Mouse (Mus musculus) urinary bladder, postnatal 0 days (tissue): ENCODE data around the gene Zfp329. TPM values are rescaled to one million over a fixed set of nuclear protein-coding genes. Genes with fewer than 3 reads are reported as not detected.

Source experiments
- polyA plus RNA-seq: library from polyadenylated mRNA; unstranded; fragments of >200 nt; fragmentation: Nextera tagmentation; extraction: Ambion mirVana; gene quantifications from 2 replicates; pipeline ENCODE4 v1.2.1, GENCODE M21; 2015

The Zfp329 gene
- polyA plus RNA-seq = 5.2 and 5.8 TPM in 2 replicates

GRCm38 (mm10) chr7:12818521-12819295, at the start of gene Zfp329:
TSS of gene Zfp329 (minus strand) at chr7:12818858.

GRCm38 (mm10) chr7:12834162-12835120, 15.8 kb upstream of the Zfp329 start, which contains the start of gene Zfp110:
TSS of gene Zfp110 (plus strand) at chr7:12834761.

GRCm38 (mm10) chr7:12802866-12803726, 15.6 kb downstream of the Zfp329 start, which contains the start of gene Zscan18:
TSS of gene Zscan18 (minus strand) at chr7:12803635.

Other genes starting within 250 kb of the Zfp329 start
- not detected in 2 replicates for gene Vmn2r53, start 210.1 kb downstream of the Zfp329 start, polyA plus RNA-seq
- not detected in 2 replicates for gene Vmn2r54, start 178.5 kb downstream of the Zfp329 start, polyA plus RNA-seq
- gene Vmn2r55, start 133.9 kb downstream of the Zfp329 start, polyA plus RNA-seq = not detected in 2 replicates
- not detected in 2 replicates for gene Vmn2r56, start 83.9 kb downstream of the Zfp329 start, polyA plus RNA-seq
- 1.2 and 1.3 TPM in 2 replicates for gene Zscan18, start 15.2 kb downstream of the Zfp329 start, polyA plus RNA-seq
- gene Zfp110, start 15.9 kb upstream of the Zfp329 start, polyA plus RNA-seq = 18.0 and 18.1 TPM in 2 replicates
- 1.5 and 1.6 TPM in 2 replicates for gene Zfp128, start 62.3 kb upstream of the Zfp329 start, polyA plus RNA-seq
- 5.3 and 5.7 TPM in 2 replicates for gene Zscan22, start 79.0 kb upstream of the Zfp329 start, polyA plus RNA-seq
- 736 and 897 TPM in 2 replicates for gene Rps5, start 103.4 kb upstream of the Zfp329 start, polyA plus RNA-seq
- 1.3 and 1.9 TPM in 2 replicates for gene Rnf225, start 108.6 kb upstream of the Zfp329 start, polyA plus RNA-seq
- gene Zfp324, start 147.0 kb upstream of the Zfp329 start, polyA plus RNA-seq = 5.2 and 5.5 TPM in 2 replicates
- gene Zfp446, start 159.0 kb upstream of the Zfp329 start, polyA plus RNA-seq = 2.6 and 2.9 TPM in 2 replicates
- gene Slc27a5, start 179.3 kb upstream of the Zfp329 start, polyA plus RNA-seq = 0.08 TPM in 1 of 2 replicates, not detected in the other
- gene Trim28, start 180.3 kb upstream of the Zfp329 start, polyA plus RNA-seq = 89.6 and 97.6 TPM in 2 replicates
- 7.3 and 8.5 TPM in 2 replicates for gene Zbtb45, start 191.2 kb upstream of the Zfp329 start, polyA plus RNA-seq
- gene Chmp2a, start 215.9 kb upstream of the Zfp329 start, polyA plus RNA-seq = 211 and 212 TPM in 2 replicates
- 90.5 and 91.6 TPM in 2 replicates for gene Ube2m, start 219.4 kb upstream of the Zfp329 start, polyA plus RNA-seq
- gene Mzf1, start 235.9 kb upstream of the Zfp329 start, polyA plus RNA-seq = 0.90 and 1.4 TPM in 2 replicates